Mouse (Mus musculus) G1E (cell line): Measurements from ENCODE around the gene Fkbp5. TPM values are rescaled to one million over a fixed set of nuclear protein-coding genes. Genes with fewer than 3 reads are reported as not detected.
A peak's percentile ranks its signal among the peaks of the same experiment; 100 is the strongest.

Experiments used
- ATAC-seq: 2 replicates; pipeline ENCODE4 v1.8.0; 2016; ENCODE audit warnings: mild to moderate bottlenecking; ENCODE audit not compliant: insufficient number of reproducible peaks, poor library complexity, low FRiP score, severe bottlenecking; ENCODE audit errors: extremely low read depth
- DNase-seq: peaks from one replicate; pipeline ENCODE4 v3.0.0; 2012; ENCODE audit warnings: low spot score
- H3K27me3 ChIP-seq: 2 replicates; pipeline ENCODE4 v1.6.1; 2012; ENCODE audit warnings: mild to moderate bottlenecking, low read length, inconsistent platforms; ENCODE audit not compliant: insufficient read depth
- H3K36me3 ChIP-seq: replicated peaks from 2 replicates; pipeline ENCODE3; 2012; ENCODE audit warnings: mild to moderate bottlenecking, inconsistent platforms
- H3K4me1 ChIP-seq: 2 replicates; pipeline ENCODE4 v1.6.1; 2012; ENCODE audit warnings: low read depth, low read length, inconsistent platforms, mixed read lengths; ENCODE audit not compliant: insufficient read depth
- H3K4me3 ChIP-seq: 2 replicates; pipeline ENCODE4 v1.5.1; 2012; ENCODE audit warnings: low read depth, mild to moderate bottlenecking, inconsistent platforms, low read length, moderate library complexity, mixed read lengths
- H3K9me3 ChIP-seq: replicated peaks from 2 replicates; pipeline ENCODE4 v1.6.1; 2012; ENCODE audit warnings: inconsistent platforms
- CTCF ChIP-seq: IDR thresholded peaks from 2 replicates; pipeline ENCODE4 v1.5.1; 2012; ENCODE audit warnings: low read depth, low read length, inconsistent platforms, mixed read lengths
- GATA1 ChIP-seq: IDR thresholded peaks from 2 replicates; pipeline ENCODE4 v1.6.1; 2012; ENCODE audit warnings: borderline replicate concordance, low read length, inconsistent platforms, mixed read lengths
- GATA2 ChIP-seq: IDR thresholded peaks from 2 replicates; pipeline ENCODE4 v1.6.1; 2012; ENCODE audit warnings: low read depth, low read length, inconsistent platforms, borderline replicate concordance
- POLR2AphosphoS5 ChIP-seq: IDR thresholded peaks from 2 replicates; pipeline ENCODE4 v1.6.1; 2012; ENCODE audit warnings: low read depth, low read length, inconsistent platforms; ENCODE audit not compliant: insufficient replicate concordance
- TAL1 ChIP-seq: conservative IDR thresholded peaks from 2 replicates; pipeline ENCODE4 v1.6.1; 2012; ENCODE audit warnings: low read depth, low read length, inconsistent platforms, mixed read lengths
- polyA plus RNA-seq: library from polyadenylated mRNA; stranded (reverse); fragments of >175 nt; gene quantifications from 2 replicates; pipeline ENCODE4 v1.2.3, GENCODE M21; 2012
- total RNA-seq, 2 experiments: library from RNA; stranded (forward) in 1 of 2; stranded (reverse) in 1 of 2; fragments of 200-1000 nt in 1 of 2; fragments of >200 nt in 1 of 2; fragmentation: Nextera tagmentation in 1 of 2; gene quantifications; 2 replicates each; pipeline ENCODE4 v1.2.3; 2014 to 2017

Gene Fkbp5
- total and polyA plus RNA-seq, 3 experiments = 11.7 to 36.6 (median 18.5) TPM

- TF ChIP-seq GATA1 (no peak), TAL1 (no peak)
- DNase-seq = no peak
- peaks cover 44% of the 10 kb centered on the region for H3K27me3 ChIP-seq
Measured at GRCm38 (mm10) chr17:28384298-28384697, 133.0 kb downstream of the Fkbp5 start.

GRCm38 (mm10) chr17:28380255-28380654 lies 137.1 kb downstream of the Fkbp5 start:
- peaks cover 50% of the 10 kb centered on the region for H3K27me3 ChIP-seq
- no peak overlapping the region for H3K4me3 ChIP-seq
- no peak for ATAC-seq
- H3K4me1 ChIP-seq = peaks cover 11% of the 10 kb centered on the region
- H3K36me3 ChIP-seq = no peaks in the 10 kb centered on the region
- TF ChIP-seq GATA1 (no peak), TAL1 (no peak), GATA2 (no peak), CTCF (no peak), POLR2AphosphoS5 (no peak)
- H3K9me3 ChIP-seq = no peaks in the 10 kb centered on the region
- DNase-seq = no peak

More at GRCm38 (mm10) chr17:28384298-28384697, 133.0 kb downstream of the Fkbp5 start:
- no peaks in the 10 kb centered on the region for H3K36me3 ChIP-seq
- H3K4me3 ChIP-seq = no peak overlapping the region
- no peak for ATAC-seq
- no peaks in the 10 kb centered on the region for H3K9me3 ChIP-seq
- H3K4me1 ChIP-seq = peaks cover 4% of the 10 kb centered on the region; the same call in 1 of the 2 replicates

GRCm38 (mm10) chr17:28375592-28376061 lies 141.7 kb downstream of the Fkbp5 start:
- TF ChIP-seq GATA1 (no peak), POLR2AphosphoS5 (no peak), TAL1 (no peak), CTCF (no peak), GATA2 (no peak)
- Histone ChIP-seq H3K4me3 (no peak overlapping the region), H3K9me3 (no peaks in the 10 kb centered on the region), H3K27me3 (peaks cover 52% of the 10 kb centered on the region), H3K36me3 (no peaks in the 10 kb centered on the region), H3K4me1 (peaks cover 25% of the 10 kb centered on the region)
- ATAC-seq (no peak), DNase-seq (no peak)

- Histone ChIP-seq H3K9me3 (no peaks in the 10 kb centered on the region), H3K27me3 (peaks cover 45% of the 10 kb centered on the region), H3K36me3 (no peaks in the 10 kb centered on the region), H3K4me1 (peaks cover 22% of the 10 kb centered on the region), H3K4me3 (no peak overlapping the region)
- ATAC-seq (no peak), DNase-seq (no peak)
- TF ChIP-seq TAL1 (no peak), CTCF (no peak), GATA1 (no peak), GATA2 (no peak)
Measured at GRCm38 (mm10) chr17:28374494-28374893, 142.8 kb downstream of the Fkbp5 start.

DNA sequence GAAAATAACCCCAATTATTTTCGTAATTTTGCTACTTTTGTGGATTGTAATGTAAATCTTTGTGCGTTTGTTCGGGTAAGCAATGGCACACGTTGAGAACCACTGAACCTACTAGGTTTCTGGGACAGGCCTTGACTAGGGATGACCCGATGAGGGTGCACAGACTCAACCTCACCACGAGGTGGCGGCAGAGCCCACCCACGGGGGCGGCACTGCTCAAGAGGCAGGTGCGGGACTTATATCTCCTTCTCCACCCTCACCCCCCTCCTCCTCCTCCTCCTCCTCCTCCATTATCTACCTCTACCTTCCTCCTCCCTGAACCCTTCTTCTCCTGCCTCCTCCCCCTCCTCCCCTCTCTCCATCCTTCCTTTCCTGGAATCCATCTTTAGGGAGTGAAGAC lies 143.5 kb downstream of the Fkbp5 start:
- H3K27me3 ChIP-seq = peaks cover 44% of the 10 kb centered on the region
- no peak overlapping the region for H3K4me3 ChIP-seq
- H3K9me3 ChIP-seq = no peaks in the 10 kb centered on the region
- no peaks in the 10 kb centered on the region for H3K36me3 ChIP-seq
- ATAC-seq = no peak; the same call in 1 of the 2 replicates
- TF ChIP-seq CTCF (peak; percentile 88), TAL1 (no peak), GATA1 (no peak), POLR2AphosphoS5 (no peak), GATA2 (no peak)
- peaks cover 26% of the 10 kb centered on the region for H3K4me1 ChIP-seq
- DNase-seq = peak; percentile 74

DNA sequence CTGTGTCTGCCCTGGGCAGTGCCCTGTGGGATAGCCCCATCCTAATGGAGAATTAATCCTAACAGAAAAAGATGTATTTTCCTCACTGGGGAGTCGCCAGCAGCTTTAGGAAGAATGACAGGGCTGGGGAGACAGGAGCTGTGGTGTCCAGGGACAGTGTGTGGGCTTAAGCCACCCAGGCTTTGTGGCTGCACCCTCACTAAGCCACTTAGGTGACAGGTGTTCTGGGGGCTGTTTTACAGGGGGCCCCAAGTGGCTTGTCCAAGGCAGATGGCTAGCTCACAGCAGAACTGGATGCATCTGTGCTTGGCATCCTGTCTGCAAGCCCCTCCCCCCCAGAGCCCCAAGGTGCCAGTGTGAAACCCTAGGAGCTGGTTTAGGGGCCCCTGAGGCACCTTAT lies 145.4 kb downstream of the Fkbp5 start:
- H3K36me3 ChIP-seq = no peaks in the 10 kb centered on the region

More for the DNA sequence above, 145.4 kb downstream of the Fkbp5 start:
- DNase-seq = no peak
- TF ChIP-seq TAL1 = no peak
- TF ChIP-seq POLR2AphosphoS5 = no peak
- TF ChIP-seq GATA1 = no peak
- no peak for TF ChIP-seq GATA2
- TF ChIP-seq CTCF = no peak
- no peak overlapping the region for H3K4me3 ChIP-seq
- ATAC-seq = no peak
- peaks cover 30% of the 10 kb centered on the region for H3K4me1 ChIP-seq
- peaks cover 37% of the 10 kb centered on the region for H3K27me3 ChIP-seq
- no peaks in the 10 kb centered on the region for H3K9me3 ChIP-seq
